Mouse (Mus musculus) thymus, adult 2 months (tissue): Measurements from ENCODE around the gene Macrod1.

ENCODE experiments used
- CTCF ChIP-seq: fragments of 200-500 bp; IDR thresholded peaks from 2 replicates; pipeline ENCODE4 v1.5.1; 2012; ENCODE audit warnings: mild to moderate bottlenecking, control low read depth, low read length, moderate library complexity, borderline replicate concordance; ENCODE audit not compliant: control insufficient read depth, poor library complexity, insufficient read depth; ENCODE audit errors: extremely low read depth
- POLR2A ChIP-seq: fragments of 200-500 bp; IDR thresholded peaks from 2 replicates; pipeline ENCODE4 v1.6.1; 2012; ENCODE audit warnings: mild to moderate bottlenecking, low read length, control low read depth, moderate library complexity; ENCODE audit not compliant: control insufficient read depth, poor library complexity, insufficient read depth; ENCODE audit errors: extremely low read depth

DNA sequence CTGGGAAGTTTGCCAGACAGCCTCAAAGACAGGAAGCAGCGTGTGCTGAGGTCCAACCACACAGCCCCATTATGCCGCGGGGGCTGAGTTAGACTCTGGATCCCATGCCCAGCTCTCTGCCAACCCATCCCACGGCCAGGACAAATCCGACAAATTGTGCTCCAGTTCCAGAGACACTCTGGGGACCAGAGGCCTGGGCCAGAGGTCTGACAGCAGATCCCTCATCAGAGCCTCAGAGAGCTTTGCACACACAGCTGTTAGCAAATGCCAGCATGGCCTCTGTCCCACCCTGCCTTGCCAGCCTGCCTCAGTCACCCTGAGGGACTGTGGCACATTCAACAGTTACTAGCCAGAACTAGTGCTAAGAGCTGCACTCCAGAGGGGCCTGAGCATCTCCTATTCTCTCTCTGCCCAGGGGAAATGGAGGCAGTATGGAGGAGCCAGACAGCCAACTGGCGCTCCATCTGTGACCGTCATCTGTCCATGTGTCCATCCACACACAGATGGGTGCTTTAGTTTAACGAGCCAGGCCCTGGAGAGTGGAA, 92.0 kb downstream of the Macrod1 start:
- TF ChIP-seq CTCF (no peak), POLR2A (no peak)
